Mouse (Mus musculus) layer of hippocampus, adult 11-12 months (tissue): ENCODE measurements around the gene Map3k20.

Source experiments
- DNase-seq: peaks from one replicate; pipeline ENCODE4 v3.0.0; 2022; ENCODE audit warnings: low spot score

Gene Map3k20

GRCm38 (mm10) chr2:72379425-72379824 lies 94.0 kb downstream of the Map3k20 start:
- DNase-seq, result no peak

GRCm38 (mm10) chr2:72382662-72383061 lies 97.2 kb downstream of the Map3k20 start:
- no peak for DNase-seq

GRCm38 (mm10) chr2:72383321-72383720 lies 97.9 kb downstream of the Map3k20 start:
- no peak for DNase-seq

- DNase-seq, result no peak
These were observed 104.0 kb downstream of the Map3k20 start for GRCm38 (mm10) chr2:72389411-72389810.

- peak; percentile 90 for DNase-seq
These were observed 104.5 kb downstream of the Map3k20 start for GRCm38 (mm10) chr2:72389942-72390341.

- DNase-seq, result no peak
These were observed 105.0 kb downstream of the Map3k20 start for GRCm38 (mm10) chr2:72390474-72390873.

- DNase-seq, result no peak
These were observed 105.6 kb downstream of the Map3k20 start for GRCm38 (mm10) chr2:72391024-72391423.

GRCm38 (mm10) chr2:72391721-72392120 lies 106.3 kb downstream of the Map3k20 start:
- no peak for DNase-seq

GRCm38 (mm10) chr2:72392316-72392715 lies 106.9 kb downstream of the Map3k20 start:
- DNase-seq, result no peak

- no peak for DNase-seq
These were observed 111.5 kb downstream of the Map3k20 start for GRCm38 (mm10) chr2:72396934-72397333.

GRCm38 (mm10) chr2:72398227-72398626 lies 112.8 kb downstream of the Map3k20 start:
- DNase-seq, result peak; percentile 22

GRCm38 (mm10) chr2:72399469-72400195 lies 114.2 kb downstream of the Map3k20 start:
- no peak for DNase-seq

- DNase-seq, result no peak
These were observed 115.9 kb downstream of the Map3k20 start for GRCm38 (mm10) chr2:72401290-72401689.

- DNase-seq, result no peak
These were observed 120.5 kb downstream of the Map3k20 start for GRCm38 (mm10) chr2:72405621-72406555.

- no peak for DNase-seq
These were observed 121.3 kb downstream of the Map3k20 start for GRCm38 (mm10) chr2:72406701-72407100.

GRCm38 (mm10) chr2:72407341-72408092 lies 122.1 kb downstream of the Map3k20 start:
- DNase-seq, result no peak

- no peak for DNase-seq
These were observed 124.5 kb downstream of the Map3k20 start for GRCm38 (mm10) chr2:72409968-72410367.

GRCm38 (mm10) chr2:72412266-72412665 lies 126.8 kb downstream of the Map3k20 start:
- DNase-seq, result no peak

- no peak for DNase-seq
These were observed 130.0 kb downstream of the Map3k20 start for GRCm38 (mm10) chr2:72415416-72415815.

- no peak for DNase-seq
These were observed 131.0 kb downstream of the Map3k20 start for GRCm38 (mm10) chr2:72416095-72417080.

GRCm38 (mm10) chr2:72420561-72420960 lies 135.1 kb downstream of the Map3k20 start:
- no peak for DNase-seq
